Mouse (Mus musculus): ENCODE data around the gene Vmn1r166. TPM values are rescaled to one million over a fixed set of nuclear protein-coding genes. Genes with fewer than 3 reads are reported as not detected.
"Not testable (repeated sequence)": the region's sequence is repeated elsewhere in the genome, so short reads cannot be mapped to it uniquely, and the experiment has no call there.

The Vmn1r166 gene
- not detected for total RNA-seq (2018; cell fraction: chromatin; rRNA removed)
- total RNA-seq (2018; cell fraction: cytosol; rRNA removed): not detected
- not detected for total RNA-seq (2018; cell fraction: nucleus; rRNA removed)
- not detected in 3 replicates for polyA plus RNA-seq (2018)

- WGBS (ENCODE audit: missing documents): no CpG with 5 or more reads among the region's 2 CpGs
- not testable (repeated sequence) for H3K36me3 ChIP-seq (ENCODE audit: inconsistent target); H3K79me2 ChIP-seq (ENCODE audit: inconsistent target); H3K27ac ChIP-seq; H3K4me3 ChIP-seq (ENCODE audit: inconsistent target)
Measured at GRCm38 (mm10) chr7:23251582-23251981, at the start of gene Vmn1r166. Gene Vmn1r166 (minus strand): TSS chr7:23251682.

GRCm38 (mm10) chr7:23300892-23301291 lies 49.4 kb upstream of the Vmn1r166 start, which contains the start of gene Nlrp4e:
Gene Nlrp4e (plus strand): TSS chr7:23301192.
- not testable (repeated sequence) for H3K79me2 ChIP-seq (ENCODE audit: inconsistent target); H3K27ac ChIP-seq; H3K4me3 ChIP-seq (ENCODE audit: inconsistent target); H3K36me3 ChIP-seq (ENCODE audit: inconsistent target)
- 80% methylated on average over 1 of the region's 3 CpGs for WGBS (ENCODE audit: missing documents)

GRCm38 (mm10) chr7:23278800-23279199 lies 27.3 kb upstream of the Vmn1r166 start, which contains the start of gene Gm6902:
Gene Gm6902 (minus strand): TSS chr7:23278900.
- not testable (repeated sequence) for H3K36me3 ChIP-seq (ENCODE audit: inconsistent target); H3K79me2 ChIP-seq (ENCODE audit: inconsistent target); H3K4me3 ChIP-seq (ENCODE audit: inconsistent target); H3K27ac ChIP-seq
- no CpG with 5 or more reads among the region's 2 CpGs for WGBS (ENCODE audit: missing documents)

- not testable (repeated sequence) for H3K79me2 ChIP-seq (ENCODE audit: inconsistent target); H3K27ac ChIP-seq; H3K36me3 ChIP-seq (ENCODE audit: inconsistent target); H3K4me3 ChIP-seq (ENCODE audit: inconsistent target)
- WGBS (ENCODE audit: missing documents): no CpG with 5 or more reads among the region's 3 CpGs
Measured at GRCm38 (mm10) chr7:23217032-23217431, 34.5 kb downstream of the Vmn1r166 start, which contains the start of gene Vmn1r165. Gene Vmn1r165 (plus strand): TSS chr7:23217332.

Other genes starting within 250 kb of the Vmn1r166 start
- not detected in 3 replicates for gene Gm4216, start 231.8 kb downstream of the Vmn1r166 start, polyA plus RNA-seq (2018)
- not detected in 3 replicates for gene Vmn1r163, start 196.1 kb downstream of the Vmn1r166 start, polyA plus RNA-seq (2018)
- gene Gm8720, start 184.2 kb downstream of the Vmn1r166 start, polyA plus RNA-seq (2018): not detected in 3 replicates
- not detected in 3 replicates for gene Gm10662, start 107.2 kb downstream of the Vmn1r166 start, polyA plus RNA-seq (2018)
- not detected in 3 replicates for gene Vmn1r165, start 34.4 kb downstream of the Vmn1r166 start, polyA plus RNA-seq (2018)
- gene Gm6902, start 27.2 kb upstream of the Vmn1r166 start, polyA plus RNA-seq (2018): not detected in 3 replicates
- not detected in 3 replicates for gene Nlrp4e, start 49.5 kb upstream of the Vmn1r166 start, polyA plus RNA-seq (2018)
- gene Nlrp5, start 134.2 kb upstream of the Vmn1r166 start, polyA plus RNA-seq (2018): not detected in 3 replicates